Mouse (Mus musculus) cerebellum, postnatal 4 days (tissue): ENCODE data around the gene Cdk2ap2.

Source experiments
- DNase-seq, 2 experiments: peaks; one replicate each; pipeline ENCODE4 v3.0.0; 2022; ENCODE audit warnings: low spot score in 2 of 2, mixed read lengths in 1 of 2

Gene Cdk2ap2

DNA sequence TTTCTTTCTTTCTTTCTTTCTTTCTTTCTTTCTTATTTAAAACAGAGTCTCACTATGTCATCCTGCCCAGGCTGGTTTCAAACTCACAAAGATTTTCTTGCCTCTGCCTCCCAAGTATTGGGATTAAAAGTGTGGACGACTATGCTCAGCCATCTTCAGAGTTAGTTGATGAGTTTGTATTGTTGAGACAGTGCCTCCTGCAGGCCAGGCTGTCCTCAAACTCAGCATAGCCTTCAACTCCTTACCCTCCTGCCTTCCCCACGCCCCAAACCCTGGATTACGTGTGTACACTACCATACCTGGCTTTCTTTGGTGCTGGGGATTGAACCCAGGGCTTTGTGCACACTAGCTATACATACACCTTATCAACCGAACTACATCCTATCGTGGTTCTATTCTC, 39.5 kb downstream of the Cdk2ap2 start:
- no peak for DNase-seq

DNA sequence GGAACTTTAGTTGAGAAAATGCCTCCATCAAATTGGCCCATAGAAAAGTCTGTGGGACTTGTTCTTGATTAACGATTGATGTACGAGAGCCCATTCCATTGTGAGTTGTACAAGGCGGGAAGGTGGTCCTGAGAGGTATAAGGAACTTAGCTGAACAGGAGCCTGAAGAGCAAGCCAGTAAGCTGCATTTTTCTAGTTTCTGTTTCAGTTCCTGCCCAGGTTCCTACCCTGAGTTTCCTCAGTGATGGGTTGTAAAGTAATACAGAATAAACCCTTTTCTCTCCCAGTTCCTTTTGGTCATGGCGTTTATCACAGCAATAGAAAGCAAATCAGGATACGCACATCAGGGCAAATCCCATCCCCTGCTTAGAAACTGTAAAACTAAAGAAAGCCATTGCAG, 40.9 kb downstream of the Cdk2ap2 start:
- DNase-seq: no peak

DNA sequence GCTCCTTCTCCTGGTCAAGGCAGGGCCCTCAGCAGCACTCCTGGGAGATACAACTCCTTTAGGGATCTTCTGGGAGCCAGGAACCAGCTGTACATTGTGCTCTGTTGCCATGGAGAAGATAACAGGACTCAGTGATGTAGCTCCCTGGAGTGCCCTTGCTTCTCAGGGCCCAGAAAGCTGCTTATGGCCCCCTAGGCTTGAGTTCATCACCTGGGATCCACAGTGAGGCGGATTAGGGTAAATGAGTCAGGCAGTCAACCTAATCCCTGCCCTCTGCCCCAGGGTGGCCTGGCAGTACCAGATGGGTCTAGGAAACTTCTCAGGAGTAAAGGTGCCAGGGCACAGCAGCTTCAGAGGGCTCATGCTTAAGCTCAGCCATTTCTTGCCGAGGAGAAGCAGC, 42.5 kb downstream of the Cdk2ap2 start, which contains the start of gene Gpr152:
Gene Gpr152 (plus strand): TSS at position 342 of the 400 bp plus-strand sequence.
- no peak for DNase-seq

DNA sequence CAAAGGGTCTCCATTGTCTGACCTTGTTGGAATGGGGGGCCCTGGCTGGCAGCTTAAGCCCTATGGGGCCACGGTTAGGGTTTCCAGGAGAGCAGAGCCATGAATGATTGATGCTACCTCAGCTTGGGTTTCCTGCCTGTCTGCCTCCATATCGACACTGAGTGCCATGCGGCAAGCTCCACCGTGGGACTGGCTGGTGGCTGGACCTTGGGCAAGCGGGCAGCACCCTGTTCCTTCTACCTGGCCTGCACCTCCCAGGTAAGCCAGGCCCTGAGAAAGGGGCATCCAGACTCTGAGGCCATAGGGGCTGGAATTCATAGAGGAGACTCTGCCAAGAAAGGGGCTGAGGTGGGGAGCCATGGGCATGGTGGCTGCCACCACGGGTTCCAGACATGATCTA, 43.2 kb downstream of the Cdk2ap2 start:
- DNase-seq: no peak

DNA sequence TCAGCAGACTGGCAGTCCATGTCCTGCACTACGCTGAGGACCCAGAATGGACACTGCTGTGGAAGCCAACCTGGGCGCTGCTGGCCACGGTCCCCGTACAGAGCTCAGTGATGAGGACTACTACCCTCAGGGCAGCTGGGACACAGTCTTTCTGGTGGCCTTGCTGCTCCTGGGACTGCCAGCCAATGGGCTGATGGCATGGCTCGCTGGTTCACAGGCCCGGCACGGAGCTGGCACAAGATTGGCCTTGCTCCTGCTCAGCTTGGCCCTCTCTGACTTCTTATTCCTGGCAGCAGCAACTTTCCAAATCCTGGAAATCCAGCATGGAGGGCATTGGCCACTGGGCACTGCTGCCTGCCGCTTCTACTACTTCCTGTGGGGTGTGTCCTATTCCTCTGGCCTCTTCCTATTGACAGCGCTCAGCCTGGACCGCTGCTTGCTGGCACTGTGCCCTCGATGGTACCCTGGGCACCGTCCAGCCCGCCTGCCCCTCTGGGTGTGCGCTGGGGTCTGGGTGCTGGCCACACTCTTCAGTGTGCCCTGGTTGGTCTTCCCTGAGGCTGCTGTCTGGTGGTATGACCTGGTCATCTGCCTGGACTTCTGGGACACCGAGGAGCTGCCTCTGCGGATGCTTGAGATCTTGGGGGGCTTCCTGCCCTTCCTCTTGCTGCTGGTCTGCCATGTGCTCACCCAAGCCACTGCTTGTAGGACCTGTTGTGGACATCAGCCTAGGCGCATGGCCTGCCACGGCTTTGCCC, 45.6 kb downstream of the Cdk2ap2 start:
- no peak for DNase-seq

DNA sequence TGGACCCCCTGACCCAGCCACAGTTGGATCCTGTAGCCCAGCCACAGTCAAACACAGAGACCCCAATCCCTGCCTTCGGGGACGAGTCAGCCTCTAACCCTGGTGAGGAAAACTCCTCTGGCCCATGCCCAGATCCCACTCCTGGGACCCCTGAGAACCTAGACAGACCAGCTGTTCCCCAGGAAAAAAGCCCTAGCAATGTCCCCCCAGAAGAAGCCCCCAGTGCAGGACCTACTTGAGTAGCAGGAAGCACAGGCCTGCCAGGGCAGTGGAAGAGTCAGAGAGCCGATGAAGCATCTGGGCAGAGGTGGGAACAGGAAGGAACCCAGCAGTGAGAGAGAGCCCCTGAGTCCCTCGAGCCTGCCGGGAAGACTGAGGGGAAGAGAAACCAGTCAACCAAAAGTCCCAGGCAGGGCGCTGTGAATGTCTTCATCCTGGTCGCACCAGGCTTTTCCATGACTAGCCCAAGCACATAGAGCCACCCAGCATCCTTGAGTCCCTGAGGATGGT, 46.8 kb downstream of the Cdk2ap2 start, which contains the start of gene Cabp4:
Gene Cabp4 (minus strand): TSS at position 275 of the 510 bp plus-strand sequence.
- no peak for DNase-seq

DNA sequence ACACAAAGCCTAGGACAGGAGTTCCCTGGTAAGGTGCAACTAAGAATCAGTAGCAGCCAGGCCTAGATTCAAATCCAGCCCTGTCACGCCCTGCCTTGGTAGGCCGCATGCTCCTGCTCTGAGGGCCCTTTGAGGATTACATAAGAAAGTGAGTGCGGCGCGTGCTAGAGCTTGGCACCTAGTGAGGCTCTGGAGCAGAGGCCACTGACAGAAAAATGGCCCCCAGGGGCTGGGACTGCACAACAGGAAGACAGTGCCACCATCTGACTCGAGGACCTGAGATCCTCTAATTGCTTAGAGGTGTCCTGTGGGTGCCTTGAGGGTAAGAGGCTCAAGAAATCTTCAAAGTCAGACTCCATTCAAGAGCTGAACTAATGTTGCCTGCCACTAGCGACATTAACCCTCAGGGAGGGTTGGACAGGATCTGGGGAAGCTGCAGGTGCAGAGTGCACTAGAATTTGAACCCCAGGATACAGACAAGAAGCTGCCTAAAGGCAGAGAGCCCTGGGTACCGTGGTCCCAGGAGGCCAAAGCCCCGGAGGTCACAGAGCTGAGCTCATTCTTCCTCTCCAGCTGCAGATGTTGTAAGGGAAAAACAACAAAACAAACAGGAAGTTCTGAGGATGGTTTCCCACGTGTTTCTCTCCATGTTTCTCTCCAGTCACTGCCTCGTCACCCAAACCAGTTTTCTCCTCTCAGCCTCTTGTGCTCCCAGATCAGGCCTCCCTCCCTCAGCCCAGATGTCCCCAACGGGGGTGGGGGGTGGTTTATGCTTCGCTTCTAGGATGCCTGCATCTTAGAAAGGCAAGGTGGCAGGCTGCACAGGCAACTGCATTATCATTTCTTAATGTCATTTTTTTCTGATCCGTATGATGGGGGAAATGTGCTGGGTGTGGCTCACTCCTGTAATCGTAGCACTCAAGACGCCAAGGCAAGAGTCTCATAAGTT, 47.8 kb downstream of the Cdk2ap2 start:
- no peak for DNase-seq

DNA sequence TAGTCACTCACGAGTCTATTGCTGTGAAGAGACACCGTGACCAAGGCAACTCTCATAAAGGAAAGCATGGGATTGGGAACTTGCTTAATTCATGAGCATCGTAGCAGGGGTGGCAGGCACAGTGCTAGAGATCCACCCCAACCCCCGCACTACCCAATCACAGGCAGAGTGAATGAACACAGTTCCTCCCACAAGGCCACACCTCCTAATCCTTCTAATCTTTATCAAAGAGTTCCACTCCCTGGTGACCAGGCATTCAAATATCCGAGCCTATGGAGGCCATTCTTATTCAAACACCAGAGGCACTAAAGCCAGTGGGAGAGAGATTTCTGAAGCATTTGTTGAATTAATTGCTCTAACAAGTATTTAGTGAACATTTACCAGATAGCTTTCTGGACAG, 49.0 kb downstream of the Cdk2ap2 start:
- no peak for DNase-seq

DNA sequence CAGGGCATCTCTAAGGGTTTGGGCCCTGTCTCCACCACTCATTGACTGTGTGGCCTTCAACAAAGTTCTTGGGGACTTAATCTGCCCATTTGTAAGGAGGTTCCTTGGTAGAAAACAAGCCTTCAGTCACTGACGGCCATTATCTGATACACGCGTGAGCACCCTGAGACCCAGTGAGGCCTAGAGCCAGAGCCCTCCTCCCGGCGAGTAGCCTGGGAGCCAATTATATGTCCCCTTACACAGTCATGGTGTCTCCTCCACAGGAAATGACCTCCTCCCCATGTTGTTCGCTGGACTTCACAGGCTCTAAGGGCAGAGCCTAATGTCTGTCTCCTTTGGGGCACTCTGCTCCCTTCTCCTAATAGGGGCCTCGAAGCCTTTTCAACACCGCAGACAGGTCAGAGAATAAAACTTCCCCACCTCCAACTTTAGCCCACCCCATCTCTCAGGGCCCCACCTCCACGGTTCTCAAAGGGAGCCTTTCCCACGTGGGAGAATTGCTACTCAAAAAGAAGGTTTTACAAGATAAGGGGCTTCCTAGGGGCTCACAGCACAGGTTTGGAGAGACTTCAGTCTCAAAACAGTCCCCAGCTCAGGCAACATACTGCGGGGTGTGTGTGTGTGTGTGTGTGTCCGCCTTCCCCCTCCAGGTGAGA, 49.5 kb downstream of the Cdk2ap2 start:
- no peak for DNase-seq

DNA sequence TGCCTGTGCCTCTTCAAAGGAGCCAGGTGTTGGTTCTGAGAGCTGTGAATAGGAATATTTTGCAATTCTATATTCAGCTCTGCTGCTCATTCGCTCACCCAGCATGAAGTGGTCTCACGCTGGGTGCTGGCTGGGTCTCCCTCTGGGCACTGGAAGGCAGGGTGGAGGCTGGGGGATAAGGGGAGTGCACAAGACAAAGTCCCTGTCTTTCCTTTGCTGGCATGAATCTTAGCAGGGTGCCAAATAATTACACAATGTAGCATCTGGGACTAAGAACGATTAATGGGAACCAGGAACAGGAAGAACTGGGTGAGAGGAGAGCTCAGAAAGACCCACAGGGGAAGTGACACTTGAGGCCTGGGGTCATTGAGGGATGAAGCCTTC, 50.0 kb downstream of the Cdk2ap2 start:
- DNase-seq: no peak

DNA sequence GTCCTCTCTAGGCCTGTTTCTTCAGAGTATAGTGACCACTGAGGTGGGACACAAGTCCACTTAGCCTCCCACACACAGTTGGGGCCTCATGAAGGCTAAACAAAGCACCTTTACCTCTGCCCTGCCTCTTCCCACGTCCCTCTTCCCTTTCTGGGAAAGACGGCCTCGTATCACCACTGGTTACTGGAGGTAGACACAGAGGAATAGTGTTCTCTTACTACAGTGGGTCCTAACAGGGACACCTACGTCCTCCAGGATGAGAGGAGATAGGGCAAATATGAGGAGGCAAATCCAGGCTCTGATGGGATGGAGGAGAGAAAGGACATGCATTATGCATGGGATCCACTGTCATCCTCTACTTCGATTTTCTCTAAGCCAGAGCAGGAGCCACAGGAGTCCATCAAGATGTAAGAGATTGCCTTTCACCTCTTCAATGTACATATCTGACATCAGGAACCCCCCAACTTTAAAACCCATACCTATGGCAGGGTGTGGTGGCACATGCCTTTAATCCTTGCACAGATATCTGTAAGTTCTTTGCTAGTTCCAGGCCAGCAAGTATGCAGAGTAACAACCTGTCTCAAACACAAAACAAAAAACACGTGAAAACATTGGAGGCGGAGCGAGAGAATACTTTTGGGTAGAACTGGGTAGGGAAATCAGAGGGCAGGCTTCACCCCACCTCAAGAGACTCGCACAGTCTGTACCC, 51.0 kb downstream of the Cdk2ap2 start:
- no peak for DNase-seq

DNA sequence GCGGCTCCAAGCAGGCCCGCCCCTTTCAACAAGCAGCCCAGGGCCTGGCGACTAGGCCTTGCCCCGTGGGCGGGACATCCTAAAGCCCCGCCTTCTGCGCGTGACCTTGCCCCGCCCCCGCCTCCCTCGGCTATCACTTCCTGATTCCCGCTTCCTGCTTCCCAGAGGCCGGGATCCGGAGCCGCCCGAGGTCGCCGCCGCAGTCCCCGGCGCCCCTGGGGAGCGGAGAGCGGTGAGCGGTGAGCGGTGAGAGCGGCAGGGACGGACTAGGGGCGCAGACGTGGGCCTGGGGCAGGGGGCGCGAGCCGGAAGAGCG, 51.5 kb downstream of the Cdk2ap2 start, which contains the start of gene Coro1b:
Gene Coro1b (plus strand): TSS at position 129 of the 316 bp plus-strand sequence.
- peak; percentile 97 to 98 for DNase-seq
